Mouse (Mus musculus): ENCODE data around the gene Olfr191.

DNA sequence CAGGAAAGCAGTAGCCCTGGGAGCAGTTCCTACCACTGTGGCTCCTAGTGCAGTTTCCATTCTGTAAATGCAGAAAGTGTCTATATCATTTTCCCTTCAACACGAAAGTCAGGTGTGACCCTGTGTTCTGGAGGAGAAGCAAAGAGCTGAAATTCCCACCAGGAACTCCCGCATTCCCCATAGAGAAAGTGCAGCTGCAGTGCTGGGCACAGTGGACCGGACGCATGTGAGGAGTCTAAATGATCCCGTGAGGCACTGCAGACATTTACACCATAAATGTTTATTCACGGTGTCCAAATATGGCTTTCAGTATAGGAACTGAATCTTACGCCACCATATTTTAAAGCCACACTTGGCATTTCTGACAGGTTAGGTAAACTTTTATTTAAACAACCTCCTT is 49.9 kb downstream of the Olfr191 start, which contains the start of gene Olfr187:
- TF ChIP-seq CTCF (IDR thresholded peaks at IDR 0.05; ENCODE audit: extremely low read depth, insufficient read depth, low read length) = no peak
- TF ChIP-seq POLR2A (IDR thresholded peaks at IDR 0.05; ENCODE audit: extremely low read depth, insufficient read depth, low read length) = no peak
